Comparison of ENCODE assay signal across 13 mouse cellular contexts in genomic region chr14:118803936-118804335, GRCm38 (mm10). TPM values are rescaled to one million over a fixed set of nuclear protein-coding genes. Genes with fewer than 3 reads are reported as not detected.
"Had no signal": no experiment of that assay in that cellular context is flagged by ENCODE, and none has a peak within 500 bp of the region (broad histone marks: within the 10 kb centered on the region; RNA-seq: fewer than 3 reads in every experiment).

No protein-coding gene starts in this region.

- DNase-seq: layer of hippocampus, adult 9-11 months; layer of hippocampus, postnatal 36 days; lung, postnatal 14 days had no signal

- H3K9ac ChIP-seq: kidney, embryonic 15.5 days; limb, embryonic 12.5 days; liver, embryonic 13.5 days; liver, postnatal 0 days; lung, embryonic 15.5 days; midbrain, embryonic 15.5 days; stomach, embryonic 15.5 days had no signal

- H3K4me3 ChIP-seq: kidney, embryonic 15.5 days; limb, embryonic 12.5 days; liver, embryonic 13.5 days; lung, embryonic 15.5 days; megakaryocyte, embryonic 14.5 days; midbrain, embryonic 15.5 days; stomach, embryonic 15.5 days had no signal

- ATAC-seq: intestine, embryonic 16.5 days; liver, postnatal 0 days had no signal

- H3K4me1 ChIP-seq: limb, embryonic 12.5 days; lung, embryonic 15.5 days; midbrain, embryonic 15.5 days; stomach, embryonic 15.5 days had no signal

- H3K27me3 ChIP-seq: kidney, embryonic 15.5 days; lung, embryonic 15.5 days; midbrain, embryonic 15.5 days; stomach, embryonic 15.5 days had no signal

- H3K4me2 ChIP-seq: kidney, embryonic 15.5 days; limb, embryonic 12.5 days; liver, embryonic 13.5 days; lung, embryonic 15.5 days; midbrain, embryonic 15.5 days; stomach, embryonic 15.5 days had no signal

- H3K9me3 ChIP-seq: kidney, embryonic 15.5 days; limb, embryonic 12.5 days; liver, embryonic 13.5 days; lung, embryonic 15.5 days; megakaryocyte, embryonic 14.5 days; midbrain, embryonic 15.5 days; stomach, embryonic 15.5 days had no signal

- H3K36me3 ChIP-seq: kidney, embryonic 15.5 days; limb, embryonic 12.5 days; liver, embryonic 13.5 days; lung, embryonic 15.5 days; midbrain, embryonic 15.5 days; stomach, embryonic 15.5 days had no signal

- H3K27ac ChIP-seq: kidney, embryonic 15.5 days; limb, embryonic 12.5 days; liver, embryonic 13.5 days; lung, embryonic 15.5 days; macrophage; midbrain, embryonic 15.5 days; stomach, embryonic 15.5 days had no signal

RNA-seq across cellular contexts. Expression of gene Cldn10, which starts 16.2 kb away (rescaled TPM):
- polyA plus RNA-seq: macrophage had no signal
